Mouse (Mus musculus): ENCODE data around the gene Pik3ca. TPM values are rescaled to one million over a fixed set of nuclear protein-coding genes. Genes with fewer than 3 reads are reported as not detected.
"Not testable (repeated sequence)": the region's sequence is repeated elsewhere in the genome, so short reads cannot be mapped to it uniquely, and the experiment has no call there.

The Pik3ca gene
- polyA plus RNA-seq, 1 experiment from 2014 or later = 14.4 TPM

DNA sequence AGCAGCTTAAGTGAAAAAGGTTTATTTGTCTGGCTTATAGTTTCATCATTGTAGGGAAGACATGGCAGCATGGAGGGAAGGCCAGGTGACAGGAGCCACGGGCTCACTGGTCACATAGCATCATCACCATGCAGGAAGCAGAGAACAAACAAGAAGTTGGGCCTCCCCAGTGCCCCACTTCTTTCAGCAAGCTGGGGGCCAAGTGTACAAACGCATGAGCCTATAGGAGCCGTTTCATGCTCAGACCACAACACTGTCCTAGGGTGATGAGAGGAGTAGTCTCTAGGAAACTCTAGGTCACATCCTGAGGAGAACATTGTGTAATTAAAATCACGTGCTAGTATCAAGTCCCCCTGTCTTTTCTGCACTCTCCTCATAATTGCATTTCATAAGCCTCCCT is 30.2 kb downstream of the Pik3ca start:
- Histone ChIP-seq H3K27me3 (ENCODE audit: control insufficient read depth, insufficient read depth, low read length) (no peaks in the 10 kb centered on the region), H3K4me3 (ENCODE audit: low read depth, low read length) (no peak overlapping the region), H3K9ac (replicated peaks; ENCODE audit: low read depth, low read length) (no peak overlapping the region), H3K4me2 (replicated peaks; ENCODE audit: low read depth, low read length) (no peak overlapping the region), H3K4me1 (ENCODE audit: control insufficient read depth, insufficient read depth, low read length) (peaks cover 7% of the 10 kb centered on the region; the same call in 1 of the 2 replicates), H3K27ac (ENCODE audit: low read length) (no peak overlapping the region), H3K9me3 (ENCODE audit: control insufficient read depth, low read depth, low read length) (no peaks in the 10 kb centered on the region), H3K36me3 (ENCODE audit: control insufficient read depth, insufficient read depth, low read length) (no peaks in the 10 kb centered on the region)
- 75% methylated on average over 4 of the region's 4 CpGs for WGBS
- ATAC-seq (ENCODE audit: insufficient number of reproducible peaks, insufficient read depth, low FRiP score, low read depth) = no peak

DNA sequence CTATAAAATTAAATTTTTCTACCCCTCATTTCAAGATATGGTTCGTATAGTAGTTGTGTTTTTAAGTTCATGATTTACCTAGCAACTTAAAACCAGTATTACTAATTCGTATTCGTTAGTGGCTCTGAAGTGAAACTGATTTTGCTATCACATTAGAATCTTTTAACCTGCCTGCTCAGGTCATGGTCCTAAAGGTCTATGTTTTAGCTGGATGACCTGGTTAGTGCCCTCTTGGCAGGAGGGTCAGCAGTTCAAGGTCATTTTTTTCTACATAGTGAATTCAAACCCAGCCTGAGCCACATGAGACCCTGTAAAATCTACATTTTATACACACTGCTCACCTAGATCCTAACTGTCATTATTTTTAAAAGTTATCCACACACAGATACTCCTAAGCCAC is 30.9 kb downstream of the Pik3ca start:
- no peak overlapping the region for H3K4me3 ChIP-seq (ENCODE audit: low read depth, low read length)
- H3K27me3 ChIP-seq (ENCODE audit: control insufficient read depth, insufficient read depth, low read length) = no peaks in the 10 kb centered on the region
- H3K4me1 ChIP-seq (ENCODE audit: control insufficient read depth, insufficient read depth, low read length) = peaks cover 7% of the 10 kb centered on the region; the same call in 1 of the 2 replicates
- ATAC-seq (ENCODE audit: insufficient number of reproducible peaks, insufficient read depth, low FRiP score, low read depth) = no peak
- H3K9me3 ChIP-seq (ENCODE audit: control insufficient read depth, low read depth, low read length) = no peaks in the 10 kb centered on the region
- 89% methylated on average over 3 of the region's 3 CpGs for WGBS
- no peak overlapping the region for H3K27ac ChIP-seq (ENCODE audit: low read length)
- no peaks in the 10 kb centered on the region for H3K36me3 ChIP-seq (ENCODE audit: control insufficient read depth, insufficient read depth, low read length)
- no peak overlapping the region for H3K4me2 ChIP-seq (replicated peaks; ENCODE audit: low read depth, low read length)
- H3K9ac ChIP-seq (replicated peaks; ENCODE audit: low read depth, low read length) = no peak overlapping the region

DNA sequence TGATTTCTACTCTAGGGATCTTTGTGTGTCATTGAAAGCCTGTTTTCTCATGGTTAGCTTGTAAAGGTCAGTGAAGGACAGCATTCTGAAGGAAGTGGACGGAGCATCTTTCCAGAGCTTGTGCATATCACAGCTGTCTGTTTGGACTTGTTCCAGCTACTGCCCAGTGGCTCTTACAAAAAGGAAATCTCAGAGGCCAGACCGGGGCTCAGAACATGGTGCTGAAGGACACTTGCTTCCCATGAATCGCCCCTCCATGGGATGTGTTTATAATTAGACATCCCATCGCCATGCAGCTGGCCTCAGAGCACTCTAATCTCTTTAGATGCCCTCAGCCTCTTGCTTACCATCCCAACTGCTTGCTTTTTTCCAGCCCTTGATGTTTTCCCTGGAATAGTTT is 31.4 kb downstream of the Pik3ca start:
- peak; percentile 42; the same call in 1 of the 2 replicates for ATAC-seq (ENCODE audit: insufficient number of reproducible peaks, insufficient read depth, low FRiP score, low read depth)
- H3K4me2 ChIP-seq (replicated peaks; ENCODE audit: low read depth, low read length) = no peak overlapping the region
- H3K36me3 ChIP-seq (ENCODE audit: control insufficient read depth, insufficient read depth, low read length) = no peaks in the 10 kb centered on the region
- peaks cover 7% of the 10 kb centered on the region; the same call in 1 of the 2 replicates for H3K4me1 ChIP-seq (ENCODE audit: control insufficient read depth, insufficient read depth, low read length)
- no peak overlapping the region for H3K4me3 ChIP-seq (ENCODE audit: low read depth, low read length)
- H3K27ac ChIP-seq (ENCODE audit: low read length) = no peak overlapping the region
- 38% methylated on average over 4 of the region's 4 CpGs for WGBS
- no peaks in the 10 kb centered on the region for H3K9me3 ChIP-seq (ENCODE audit: control insufficient read depth, low read depth, low read length)
- H3K9ac ChIP-seq (replicated peaks; ENCODE audit: low read depth, low read length) = no peak overlapping the region
- no peaks in the 10 kb centered on the region for H3K27me3 ChIP-seq (ENCODE audit: control insufficient read depth, insufficient read depth, low read length)

DNA sequence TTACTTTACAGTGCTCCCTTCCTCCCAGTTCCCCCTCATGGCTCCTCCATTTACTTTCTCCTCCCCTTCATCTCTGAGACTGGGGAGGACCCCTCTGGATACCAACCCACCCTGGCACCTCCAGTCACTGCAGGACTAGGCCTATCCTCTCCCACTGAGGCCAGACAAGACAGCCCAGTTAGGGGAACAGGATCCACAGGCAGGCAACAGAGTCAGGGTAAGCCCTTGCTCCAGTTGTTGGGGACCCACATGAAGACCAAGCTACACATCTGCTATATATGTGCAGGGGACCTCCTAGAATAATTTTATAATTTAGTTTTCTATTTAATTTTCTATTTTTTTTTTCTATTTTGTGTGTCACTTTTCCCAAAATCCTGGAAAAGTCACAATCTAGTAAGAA is 31.9 kb downstream of the Pik3ca start:
- H3K4me1 ChIP-seq (ENCODE audit: control insufficient read depth, insufficient read depth, low read length); H3K27ac ChIP-seq (ENCODE audit: low read length); H3K4me2 ChIP-seq (replicated peaks; ENCODE audit: low read depth, low read length); H3K9ac ChIP-seq (replicated peaks; ENCODE audit: low read depth, low read length); H3K36me3 ChIP-seq (ENCODE audit: control insufficient read depth, insufficient read depth, low read length); H3K27me3 ChIP-seq (ENCODE audit: control insufficient read depth, insufficient read depth, low read length); ATAC-seq (ENCODE audit: insufficient number of reproducible peaks, insufficient read depth, low FRiP score, low read depth); H3K9me3 ChIP-seq (ENCODE audit: control insufficient read depth, low read depth, low read length); H3K4me3 ChIP-seq (ENCODE audit: low read depth, low read length): not testable (repeated sequence)

DNA sequence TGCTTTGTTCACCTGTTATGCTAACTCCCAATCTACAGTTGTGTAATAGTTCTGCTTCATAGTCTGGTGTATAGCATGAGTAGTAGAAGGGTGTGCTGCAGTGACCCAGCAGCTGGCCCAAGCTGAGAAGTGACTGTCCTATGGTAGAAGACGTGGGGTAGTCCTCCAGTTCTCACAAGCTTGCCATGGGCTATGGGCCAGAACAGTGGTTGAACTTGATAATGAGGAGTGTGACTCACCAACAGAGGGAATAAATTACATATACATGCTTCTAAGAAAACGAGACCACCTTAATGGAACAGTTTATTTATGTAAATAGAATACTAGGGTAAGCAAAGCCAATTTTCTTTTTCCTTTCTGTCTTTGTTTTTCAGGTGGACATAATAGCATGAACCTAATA is 32.9 kb downstream of the Pik3ca start:
- no peak for ATAC-seq (ENCODE audit: insufficient number of reproducible peaks, insufficient read depth, low FRiP score, low read depth)
- Histone ChIP-seq H3K27ac (ENCODE audit: low read length) (no peak overlapping the region), H3K4me1 (ENCODE audit: control insufficient read depth, insufficient read depth, low read length) (peaks cover 7% of the 10 kb centered on the region; the same call in 1 of the 2 replicates), H3K4me2 (replicated peaks; ENCODE audit: low read depth, low read length) (no peak overlapping the region), H3K36me3 (ENCODE audit: control insufficient read depth, insufficient read depth, low read length) (no peaks in the 10 kb centered on the region), H3K9me3 (ENCODE audit: control insufficient read depth, low read depth, low read length) (no peaks in the 10 kb centered on the region), H3K4me3 (ENCODE audit: low read depth, low read length) (no peak overlapping the region), H3K27me3 (ENCODE audit: control insufficient read depth, insufficient read depth, low read length) (no peaks in the 10 kb centered on the region), H3K9ac (replicated peaks; ENCODE audit: low read depth, low read length) (no peak overlapping the region)
- 74% methylated on average over 2 of the region's 2 CpGs for whole genome bisulfite sequencing

DNA sequence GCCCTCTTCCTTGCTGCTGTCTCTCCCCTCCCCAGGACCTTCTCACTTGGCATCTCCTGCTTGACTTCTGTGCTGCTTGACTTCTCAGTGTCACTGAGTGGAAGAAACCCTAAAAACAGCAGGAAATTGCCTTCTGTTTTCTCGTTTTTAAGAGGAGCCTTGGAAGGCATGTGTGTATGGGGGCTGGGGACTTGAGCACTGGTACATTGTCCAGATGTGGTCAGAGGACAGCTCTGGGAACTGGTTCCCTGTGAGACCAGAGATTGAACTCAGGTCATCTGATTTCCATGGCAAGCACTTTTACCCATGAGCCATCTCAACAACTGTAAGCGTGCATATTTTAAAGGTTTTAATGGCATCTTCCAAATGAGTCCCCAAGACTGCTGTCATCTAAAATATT is 36.5 kb downstream of the Pik3ca start:
- ATAC-seq (ENCODE audit: insufficient number of reproducible peaks, insufficient read depth, low FRiP score, low read depth) = no peak; the same call in 1 of the 2 replicates
- Histone ChIP-seq H3K9ac (replicated peaks; ENCODE audit: low read depth, low read length) (no peak overlapping the region), H3K27ac (ENCODE audit: low read length) (no peak overlapping the region), H3K36me3 (ENCODE audit: control insufficient read depth, insufficient read depth, low read length) (peaks cover 20% of the 10 kb centered on the region), H3K4me3 (ENCODE audit: low read depth, low read length) (no peak overlapping the region), H3K9me3 (ENCODE audit: control insufficient read depth, low read depth, low read length) (no peaks in the 10 kb centered on the region), H3K4me1 (ENCODE audit: control insufficient read depth, insufficient read depth, low read length) (peaks cover 4% of the 10 kb centered on the region; the same call in 1 of the 2 replicates), H3K4me2 (replicated peaks; ENCODE audit: low read depth, low read length) (no peak overlapping the region), H3K27me3 (ENCODE audit: control insufficient read depth, insufficient read depth, low read length) (no peaks in the 10 kb centered on the region)
- WGBS = 72% methylated on average over 2 of the region's 2 CpGs

DNA sequence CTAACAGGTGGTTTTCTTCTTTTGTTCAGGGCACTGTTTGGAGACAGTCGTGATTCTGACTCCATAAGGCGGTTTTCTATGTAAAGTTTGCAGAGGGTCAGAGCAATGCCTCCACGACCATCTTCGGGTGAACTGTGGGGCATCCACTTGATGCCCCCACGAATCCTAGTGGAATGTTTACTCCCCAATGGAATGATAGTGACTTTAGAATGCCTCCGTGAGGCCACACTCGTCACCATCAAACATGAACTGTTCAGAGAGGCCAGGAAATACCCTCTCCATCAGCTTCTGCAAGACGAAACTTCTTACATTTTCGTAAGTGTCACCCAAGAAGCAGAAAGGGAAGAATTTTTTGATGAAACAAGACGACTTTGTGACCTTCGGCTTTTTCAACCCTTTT is 38.6 kb downstream of the Pik3ca start:
- WGBS = 62% methylated on average over 11 of the region's 11 CpGs
- H3K4me3 ChIP-seq (ENCODE audit: low read depth, low read length) = no peak overlapping the region

DNA sequence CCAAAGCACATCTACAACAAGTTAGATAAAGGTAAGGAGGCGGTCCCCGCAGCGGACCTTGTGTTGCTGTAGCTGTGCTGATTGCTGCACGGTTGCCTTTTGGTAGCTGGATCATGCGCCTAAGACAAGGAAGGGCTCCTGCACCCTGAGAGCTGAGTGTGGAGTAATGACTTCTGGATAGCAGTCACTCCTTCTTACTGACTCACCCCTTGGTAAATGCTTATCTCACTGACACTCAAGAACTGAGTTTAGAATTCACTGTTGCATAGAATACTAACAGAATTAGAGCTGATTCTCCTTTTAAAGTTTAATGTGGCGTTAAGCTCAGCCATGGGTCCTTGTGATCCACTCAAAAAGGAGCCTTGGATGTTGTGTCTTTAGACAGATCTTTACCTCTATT is 39.8 kb downstream of the Pik3ca start:
- no peaks in the 10 kb centered on the region for H3K9me3 ChIP-seq (ENCODE audit: control insufficient read depth, low read depth, low read length)
- H3K36me3 ChIP-seq (ENCODE audit: control insufficient read depth, insufficient read depth, low read length) = peaks cover 47% of the 10 kb centered on the region
- no peak for ATAC-seq (ENCODE audit: insufficient number of reproducible peaks, insufficient read depth, low FRiP score, low read depth)
- 95% methylated on average over 6 of the region's 6 CpGs for WGBS
- H3K4me1 ChIP-seq (ENCODE audit: control insufficient read depth, insufficient read depth, low read length) = no peaks in the 10 kb centered on the region
- H3K9ac ChIP-seq (replicated peaks; ENCODE audit: low read depth, low read length) = no peak overlapping the region
- no peak overlapping the region for H3K4me3 ChIP-seq (ENCODE audit: low read depth, low read length)
- H3K27me3 ChIP-seq (ENCODE audit: control insufficient read depth, insufficient read depth, low read length) = no peaks in the 10 kb centered on the region
- no peak overlapping the region for H3K27ac ChIP-seq (ENCODE audit: low read length)
- H3K4me2 ChIP-seq (replicated peaks; ENCODE audit: low read depth, low read length) = no peak overlapping the region

More for the DNA sequence above, 38.6 kb downstream of the Pik3ca start:
- Histone ChIP-seq H3K27me3 (ENCODE audit: control insufficient read depth, insufficient read depth, low read length) (no peaks in the 10 kb centered on the region), H3K27ac (ENCODE audit: low read length) (no peak overlapping the region), H3K9ac (replicated peaks; ENCODE audit: low read depth, low read length) (no peak overlapping the region), H3K4me1 (ENCODE audit: control insufficient read depth, insufficient read depth, low read length) (no peaks in the 10 kb centered on the region), H3K36me3 (ENCODE audit: control insufficient read depth, insufficient read depth, low read length) (peaks cover 38% of the 10 kb centered on the region), H3K4me2 (replicated peaks; ENCODE audit: low read depth, low read length) (no peak overlapping the region), H3K9me3 (ENCODE audit: control insufficient read depth, low read depth, low read length) (no peaks in the 10 kb centered on the region)
- no peak for ATAC-seq (ENCODE audit: insufficient number of reproducible peaks, insufficient read depth, low FRiP score, low read depth)

DNA sequence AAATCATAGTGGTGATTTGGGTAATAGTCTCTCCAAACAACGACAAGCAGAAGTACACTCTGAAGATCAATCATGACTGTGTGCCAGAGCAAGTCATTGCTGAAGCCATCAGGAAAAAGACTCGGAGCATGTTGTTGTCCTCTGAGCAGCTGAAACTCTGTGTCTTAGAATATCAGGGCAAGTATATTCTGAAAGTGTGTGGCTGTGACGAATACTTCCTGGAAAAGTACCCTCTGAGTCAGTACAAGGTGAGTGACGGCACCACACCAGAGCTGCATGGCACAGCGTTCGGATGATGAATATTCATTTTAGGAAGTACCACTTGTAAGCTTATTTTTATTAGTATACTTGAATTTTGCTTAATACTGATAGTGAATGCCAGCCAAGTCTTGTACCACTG is 40.3 kb downstream of the Pik3ca start:
- Histone ChIP-seq H3K4me3 (ENCODE audit: low read depth, low read length) (no peak overlapping the region), H3K9ac (replicated peaks; ENCODE audit: low read depth, low read length) (no peak overlapping the region), H3K27ac (ENCODE audit: low read length) (no peak overlapping the region), H3K27me3 (ENCODE audit: control insufficient read depth, insufficient read depth, low read length) (no peaks in the 10 kb centered on the region), H3K4me1 (ENCODE audit: control insufficient read depth, insufficient read depth, low read length) (no peaks in the 10 kb centered on the region), H3K9me3 (ENCODE audit: control insufficient read depth, low read depth, low read length) (no peaks in the 10 kb centered on the region), H3K4me2 (replicated peaks; ENCODE audit: low read depth, low read length) (no peak overlapping the region), H3K36me3 (ENCODE audit: control insufficient read depth, insufficient read depth, low read length) (peaks cover 52% of the 10 kb centered on the region)
- WGBS = 94% methylated on average over 6 of the region's 6 CpGs
- ATAC-seq (ENCODE audit: insufficient number of reproducible peaks, insufficient read depth, low FRiP score, low read depth) = no peak

Measured in stomach, embryonic 14.5 days (tissue).